Mouse (Mus musculus): Measurements from ENCODE around the gene Topbp1. TPM values are rescaled to one million over a fixed set of nuclear protein-coding genes. Genes with fewer than 3 reads are reported as not detected.
A peak's percentile ranks its signal among the peaks of the same experiment; 100 is the strongest.
"Not testable (repeated sequence)": the region's sequence is repeated elsewhere in the genome, so short reads cannot be mapped to it uniquely, and the experiment has no call there.

Gene Topbp1
- total RNA-seq, 2 experiments from 2014 or later = 20.2 to 21.0 TPM

DNA sequence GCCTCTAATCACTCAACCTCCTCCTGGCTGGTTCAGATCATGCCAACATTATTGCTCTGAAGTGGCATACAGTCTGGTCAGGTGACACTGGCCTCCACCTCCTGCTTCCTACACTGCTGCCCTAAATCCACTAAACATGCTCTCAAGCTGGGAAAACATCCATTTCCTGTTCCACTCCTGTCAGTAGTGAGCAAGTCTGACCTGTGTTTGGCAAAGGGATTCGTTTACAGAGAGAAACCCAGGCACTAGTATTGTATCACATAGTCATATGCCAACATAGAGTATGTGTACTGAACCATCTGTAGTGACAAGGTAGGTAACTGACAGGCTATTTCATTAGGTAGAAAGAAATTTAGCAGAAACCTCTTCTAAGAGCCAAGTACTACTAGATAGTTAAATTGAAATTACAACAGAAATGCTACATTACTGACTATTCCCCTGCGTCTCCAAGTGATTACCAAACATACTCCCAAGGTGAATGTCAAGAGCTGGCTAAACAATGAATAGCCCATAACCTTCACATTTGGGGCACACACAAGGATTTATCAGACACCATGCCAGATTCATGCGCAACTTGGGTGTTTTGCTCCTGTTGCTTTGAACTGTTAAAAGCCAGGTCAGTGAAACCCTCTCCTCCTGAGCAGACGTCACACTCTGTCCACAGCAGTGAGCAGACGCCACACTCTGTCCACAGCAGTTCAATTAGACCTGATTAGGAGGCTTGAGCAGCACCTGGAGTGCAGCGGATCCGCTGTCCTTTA lies 48.7 kb downstream of the Topbp1 start:
- not testable (repeated sequence) for DNase-seq

DNA sequence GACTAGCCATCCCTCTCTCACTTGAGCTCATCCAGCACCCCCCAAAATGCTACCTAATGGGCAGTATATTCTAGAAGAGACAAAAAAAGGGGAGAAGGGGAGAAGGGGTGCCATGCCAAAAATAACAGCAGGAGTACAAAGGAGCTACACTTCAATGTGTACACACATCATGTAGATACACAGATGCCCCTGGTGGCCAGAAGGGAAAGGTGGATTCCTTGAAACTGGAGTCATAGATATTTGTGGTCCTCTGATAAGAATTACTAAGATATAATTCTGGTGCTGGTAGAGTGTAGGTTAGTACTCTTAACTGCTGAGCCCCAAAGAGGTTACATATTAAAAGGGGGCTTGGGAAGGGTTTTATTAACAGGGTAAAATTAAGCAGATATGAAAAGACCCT lies 52.9 kb downstream of the Topbp1 start:
- DNase-seq = no peak

DNA sequence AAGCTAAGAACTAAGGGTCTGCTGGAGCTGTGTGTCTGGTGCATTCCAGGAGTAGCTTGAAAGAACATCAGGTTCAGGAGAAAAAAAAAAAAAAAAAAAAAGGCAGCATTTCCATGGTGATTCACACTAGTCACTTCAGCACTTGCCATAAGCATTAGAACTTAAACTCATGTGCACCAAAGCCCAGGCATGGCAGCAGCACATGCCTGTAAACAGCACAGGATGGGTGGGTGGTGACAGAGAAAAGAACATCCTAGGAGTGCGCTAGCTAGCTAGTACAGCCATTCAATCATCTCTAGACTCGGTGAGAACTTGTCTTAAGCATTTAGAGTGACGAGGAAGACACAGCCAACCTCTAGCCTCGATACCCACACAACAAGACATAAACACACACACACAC lies 53.5 kb downstream of the Topbp1 start:
- no peak for DNase-seq

DNA sequence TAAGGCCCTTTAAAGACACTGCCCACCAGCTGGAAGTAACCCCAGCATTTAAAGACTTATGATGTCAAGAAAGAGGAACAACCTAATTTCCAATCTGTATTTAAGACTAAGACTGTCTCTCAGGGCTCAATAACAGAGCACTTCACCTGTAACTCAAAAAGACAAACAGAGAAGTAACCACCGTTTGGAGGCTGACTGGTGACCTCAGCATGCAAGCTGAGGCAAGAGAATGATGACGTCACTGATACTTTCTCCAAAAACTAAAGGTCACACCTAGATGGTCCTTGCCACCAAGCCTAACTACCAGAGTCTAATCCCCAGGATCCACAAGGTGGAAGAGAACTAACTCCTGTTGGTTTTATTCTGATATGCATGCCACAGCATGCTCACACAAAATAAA lies 55.6 kb downstream of the Topbp1 start:
- DNase-seq = no peak

DNA sequence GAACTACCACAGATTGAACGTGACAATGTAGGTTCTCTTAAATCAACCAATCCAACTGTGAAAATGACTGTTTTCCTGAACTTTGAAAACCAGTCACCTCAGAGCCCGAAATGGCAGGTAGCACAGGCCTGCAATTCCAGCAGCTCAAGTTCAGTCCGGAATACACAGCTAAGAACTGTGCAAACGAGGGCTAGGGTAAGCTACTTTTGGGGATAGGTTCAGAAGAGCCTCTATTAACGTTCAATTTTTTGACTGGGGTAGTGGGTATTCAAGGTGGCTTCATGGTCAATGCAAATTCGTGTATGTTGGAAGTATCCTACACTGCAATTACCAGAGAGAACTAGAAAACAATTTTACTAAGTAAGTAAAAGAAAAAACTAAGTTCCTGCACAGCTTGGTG lies 58.1 kb downstream of the Topbp1 start:
- DNase-seq = no peak

DNA sequence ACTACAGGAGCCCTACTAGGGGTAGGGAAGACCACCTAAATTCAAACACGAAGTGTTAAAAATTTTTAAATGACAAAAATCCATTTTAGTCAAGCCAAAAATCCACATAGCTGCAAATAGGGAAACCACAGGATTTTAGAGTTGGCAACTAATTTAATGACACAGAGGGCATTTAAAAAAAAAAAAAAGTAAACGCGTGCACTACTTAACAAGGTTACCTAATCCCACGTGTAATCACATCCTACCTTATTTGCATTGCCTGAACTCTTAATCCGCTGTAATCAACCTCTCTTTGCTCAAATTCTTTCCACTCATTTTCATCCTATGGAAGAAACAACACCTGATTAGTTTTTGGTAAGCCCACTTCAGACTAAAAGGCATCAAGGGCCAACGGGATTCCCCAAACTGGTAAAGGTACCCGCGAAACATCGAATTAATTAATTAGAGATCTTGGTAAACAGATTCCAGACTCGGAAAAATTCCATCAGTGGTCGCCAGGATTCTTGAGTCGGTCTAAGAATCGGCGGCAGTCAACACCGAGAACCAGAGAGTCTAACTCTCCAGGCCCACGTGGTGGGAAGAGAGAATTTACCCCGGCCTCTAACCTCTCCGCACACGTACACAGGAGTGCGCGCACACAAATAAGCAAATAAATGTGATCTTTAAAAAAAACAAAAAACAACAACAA lies 58.9 kb downstream of the Topbp1 start:
- DNase-seq = no peak

DNA sequence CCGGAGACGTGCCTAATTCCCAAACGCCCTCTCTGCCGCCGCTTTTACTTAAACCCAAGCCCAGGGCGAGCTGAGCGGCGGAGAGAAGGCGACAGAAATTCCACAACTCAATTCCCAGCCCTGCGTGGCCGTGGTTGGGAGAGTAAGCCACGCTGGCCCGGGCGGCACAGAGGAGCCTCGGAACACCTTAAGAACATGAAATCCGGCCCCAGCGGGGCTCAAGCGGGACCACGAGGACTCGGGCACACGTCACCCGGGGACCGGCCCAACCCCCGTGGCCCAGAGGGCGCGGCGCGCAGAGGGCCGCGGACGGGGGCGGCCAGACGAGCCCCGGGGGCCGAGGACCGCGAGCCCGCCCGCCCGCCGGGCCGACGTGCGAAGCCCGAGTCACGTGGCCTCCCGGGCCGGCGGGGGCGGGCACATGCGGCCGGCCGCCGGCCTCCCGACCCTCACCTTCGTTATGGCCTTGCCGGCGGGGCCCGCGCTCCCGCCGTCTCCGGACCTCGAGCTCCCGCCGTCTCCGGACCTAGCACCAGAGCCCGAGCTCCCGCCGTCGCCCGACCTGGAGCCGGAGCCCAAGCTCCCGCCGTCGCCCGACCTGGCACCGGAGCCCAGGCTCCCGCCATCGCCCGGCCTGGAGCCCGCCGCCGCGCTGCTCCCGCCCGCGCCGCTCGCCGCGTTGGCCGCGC lies 59.7 kb downstream of the Topbp1 start:
- peak; percentile 39 to 50 for DNase-seq

DNA sequence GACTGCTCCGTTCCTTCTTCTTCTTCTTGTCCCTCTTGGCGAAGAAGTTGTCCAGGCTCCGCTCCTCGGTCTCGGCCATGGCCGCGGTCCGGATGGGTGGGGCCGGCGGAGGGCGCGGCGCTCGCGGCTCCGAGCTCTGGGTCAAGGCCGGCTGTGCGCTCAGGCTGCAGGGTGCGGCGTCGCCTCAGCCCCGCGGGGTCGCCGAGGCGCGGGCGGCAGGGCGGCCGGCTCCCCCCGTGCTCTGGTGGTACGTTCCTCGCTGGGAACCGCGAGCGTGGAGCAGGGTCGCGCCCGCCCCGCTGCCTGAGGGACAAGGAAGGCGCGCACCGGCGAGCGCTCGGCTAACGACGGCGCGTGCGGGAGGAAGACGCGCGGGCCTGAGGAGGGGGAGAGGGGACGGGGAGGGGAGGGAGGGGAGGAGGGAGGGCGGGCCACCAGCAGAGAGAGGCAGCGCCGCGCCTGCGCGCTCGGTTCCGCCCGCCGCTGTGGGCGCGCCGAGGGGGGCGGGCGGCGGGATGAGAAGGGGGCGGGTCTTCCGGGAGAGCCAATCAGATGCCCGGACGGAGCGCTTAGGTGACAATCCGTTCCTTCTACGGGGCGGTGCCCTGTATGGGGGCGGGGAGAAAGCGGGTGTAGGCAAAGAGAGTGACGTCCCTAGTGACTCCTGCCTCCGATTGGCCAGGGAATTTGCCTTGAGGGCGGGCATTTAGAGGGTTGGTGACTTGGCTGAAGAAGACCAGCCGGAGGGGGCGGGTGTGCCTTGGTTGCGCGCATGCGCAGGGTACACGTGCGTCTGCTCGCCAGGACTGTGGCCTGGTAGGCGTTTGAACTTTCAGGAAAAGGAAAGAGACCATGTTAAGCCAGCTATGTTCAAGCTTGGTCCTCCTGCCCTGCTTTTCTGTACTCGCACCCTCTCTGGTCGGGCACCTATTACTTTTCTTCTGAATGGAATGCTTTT lies 60.6 kb downstream of the Topbp1 start, which contains the start of gene Cdv3:
Cdv3 (minus strand) TSS at position 551 of the 958 bp plus-strand sequence.
- DNase-seq = peak; percentile 99

DNA sequence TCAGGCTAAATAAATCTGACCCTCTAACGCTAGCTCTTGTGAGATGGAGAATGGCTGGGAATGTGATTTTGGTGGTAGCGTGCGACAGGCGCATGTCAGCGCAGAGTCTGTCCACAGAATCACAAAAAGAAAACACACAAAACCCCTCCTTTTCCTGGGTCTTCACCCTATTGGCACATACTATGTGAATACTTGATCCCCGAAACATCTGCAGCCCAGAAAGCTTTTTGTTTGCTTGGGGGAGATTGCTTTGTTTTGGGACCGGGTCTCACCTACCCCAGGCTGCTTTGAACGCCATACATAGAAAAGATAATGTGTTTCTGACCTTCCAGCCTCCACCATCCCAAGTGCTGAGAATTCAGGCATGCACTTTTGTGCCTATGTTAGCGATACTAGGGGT lies 61.3 kb downstream of the Topbp1 start:
- no peak for DNase-seq

DNA sequence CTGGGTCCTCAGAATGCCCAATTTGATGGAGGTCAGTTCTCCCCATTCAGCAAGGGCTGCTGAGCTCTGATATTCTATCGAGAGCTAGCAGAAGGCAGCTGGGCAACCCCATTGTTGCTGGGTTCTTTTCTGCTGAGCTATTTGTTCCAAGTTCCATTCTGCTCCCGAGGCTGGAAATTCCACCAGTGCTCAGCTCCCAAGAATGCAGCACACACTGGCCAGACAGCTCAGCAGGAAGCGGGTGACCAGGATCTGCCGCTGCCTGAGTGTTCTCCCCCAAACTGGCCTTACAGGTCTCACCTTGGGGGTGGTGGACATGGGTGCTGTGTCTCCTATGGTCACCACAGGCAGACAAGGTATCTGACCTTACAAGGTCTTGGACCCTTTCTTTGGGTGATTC lies 64.9 kb downstream of the Topbp1 start:
- no peak for DNase-seq

DNA sequence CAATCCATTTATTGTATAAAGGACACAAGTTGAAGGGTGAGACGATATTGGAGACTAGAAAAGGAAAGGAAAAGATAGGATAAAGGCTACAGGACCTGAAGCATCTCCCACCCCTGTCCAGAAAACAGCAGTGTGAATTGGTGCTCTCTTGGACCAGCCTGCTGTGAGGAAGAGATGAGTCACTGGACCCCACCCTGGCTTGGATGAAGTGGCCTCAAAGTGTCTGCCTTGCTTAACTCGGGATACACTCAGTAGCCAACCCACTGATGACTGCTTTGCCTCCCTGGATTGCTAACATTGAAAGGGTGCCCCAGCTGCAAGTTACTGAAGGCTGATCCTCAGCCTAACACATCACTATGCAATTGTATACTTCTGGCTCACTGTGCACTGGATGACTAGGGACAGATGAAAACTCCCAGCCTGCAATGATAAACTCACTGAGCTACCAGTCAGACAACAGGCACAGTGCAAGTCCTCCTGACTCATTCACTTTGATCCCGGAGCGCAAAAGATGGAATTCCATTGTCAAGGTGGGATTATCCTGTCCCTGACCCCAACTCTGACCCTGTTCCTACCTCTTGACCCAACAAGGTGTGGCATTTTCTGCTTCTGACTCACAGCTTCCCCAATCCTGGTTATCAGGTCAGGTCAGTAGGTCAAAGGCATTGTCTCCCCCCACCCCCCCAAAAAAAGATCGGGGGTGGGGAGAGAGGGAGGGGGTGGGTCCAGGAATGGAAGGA lies 67.4 kb downstream of the Topbp1 start:
- no peak for DNase-seq

DNA sequence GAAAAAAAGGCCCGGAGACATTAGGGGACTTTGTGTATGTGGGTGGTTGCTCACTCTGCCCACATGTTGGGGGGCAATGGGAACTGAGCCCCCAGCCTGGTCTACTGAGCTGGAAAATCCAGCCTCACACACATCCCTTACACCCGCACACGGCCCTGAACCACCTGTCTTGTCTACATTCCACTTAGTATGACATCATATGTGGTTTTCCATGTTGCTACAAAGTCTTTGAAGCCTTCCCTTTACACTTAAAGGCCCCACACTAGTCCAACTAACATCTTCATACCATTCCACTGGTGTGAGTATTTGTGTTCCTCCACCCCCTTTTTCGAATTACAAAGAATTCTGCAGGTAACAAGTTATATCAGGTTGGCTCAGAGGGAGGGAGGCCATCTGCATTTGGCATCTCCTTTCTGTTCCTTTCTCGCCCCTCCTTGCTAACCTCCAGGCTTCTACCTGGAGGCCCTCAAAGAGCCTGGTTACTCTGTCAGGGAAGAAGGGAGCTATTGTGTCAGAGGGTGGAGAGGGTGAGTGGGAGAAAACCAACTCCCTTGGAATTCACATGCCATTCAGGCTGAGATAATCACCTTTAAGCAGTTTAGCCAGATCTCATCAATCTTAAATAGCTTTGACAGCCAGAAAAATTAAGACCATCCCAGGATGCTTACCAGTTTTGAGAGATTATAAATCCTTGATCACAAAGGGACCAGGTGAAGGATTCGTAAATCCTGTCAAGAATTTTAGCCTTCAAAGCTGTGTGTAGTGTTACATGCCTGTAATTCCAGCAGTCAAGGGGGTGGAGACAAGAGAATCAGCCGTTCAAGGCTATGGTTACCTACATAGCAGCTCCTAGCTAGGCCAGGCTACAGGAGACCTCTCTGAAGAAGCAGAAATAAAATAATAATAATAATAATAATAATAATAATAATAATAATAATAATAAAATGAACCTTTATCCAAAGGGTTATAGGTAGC lies 71.6 kb downstream of the Topbp1 start:
- DNase-seq = no peak

DNA sequence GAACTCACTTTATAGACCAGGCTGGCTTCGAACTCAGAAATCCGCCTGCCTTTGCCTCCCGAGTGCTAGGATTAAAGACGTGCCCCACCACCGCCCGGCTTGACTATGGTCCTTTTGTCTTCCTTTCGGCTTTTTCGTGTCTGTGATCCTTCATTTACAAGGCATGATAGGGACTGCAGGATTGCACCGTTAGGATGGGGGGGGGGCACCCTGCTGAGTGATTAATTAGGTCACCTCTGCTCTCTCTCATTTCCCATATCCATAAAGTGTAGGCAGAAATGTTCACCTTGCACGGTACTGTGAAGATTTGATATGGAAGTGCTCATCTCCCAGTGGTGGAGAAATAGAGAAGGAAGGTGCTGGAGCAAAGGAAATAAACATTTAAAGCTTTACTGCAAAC lies 73.7 kb downstream of the Topbp1 start:
- DNase-seq = no peak

DNA sequence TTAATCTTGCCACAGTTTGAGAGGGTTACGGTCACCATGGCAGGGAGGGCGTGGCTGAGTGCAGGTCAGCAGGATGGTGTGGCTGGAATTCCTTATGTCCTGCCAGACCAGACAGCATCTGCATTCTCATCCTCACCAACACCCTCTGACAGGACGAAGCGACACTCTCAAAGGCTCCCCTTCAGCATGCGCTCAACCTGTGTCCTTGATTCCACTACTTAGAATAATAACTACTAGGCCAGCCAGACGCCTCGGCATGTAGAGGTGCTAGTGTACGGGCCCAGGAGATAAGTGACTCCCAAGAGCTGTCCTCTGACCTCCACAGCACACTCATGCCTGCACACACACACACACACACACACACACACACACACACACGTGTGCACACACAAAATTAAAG lies 74.2 kb downstream of the Topbp1 start:
- DNase-seq = no peak

DNA sequence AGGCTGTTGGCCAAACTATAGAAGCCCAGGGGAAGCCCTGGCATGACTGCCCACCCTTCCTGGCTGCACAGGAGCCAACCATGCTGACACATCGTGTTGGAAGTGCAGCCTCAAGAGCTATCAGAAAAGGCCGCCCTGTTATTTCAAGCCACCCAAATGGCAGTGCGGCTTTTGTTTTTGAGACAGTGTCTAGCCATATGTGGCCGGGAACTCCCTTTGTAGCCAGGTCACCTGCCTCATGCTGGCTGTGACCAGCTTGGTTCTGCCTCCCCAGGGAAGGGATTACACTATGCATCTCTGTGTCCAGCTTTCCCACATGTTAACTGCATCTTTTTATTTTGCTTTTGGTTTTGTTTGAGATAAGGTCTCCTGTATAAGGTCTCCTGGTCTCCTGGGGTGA lies 75.6 kb downstream of the Topbp1 start:
- DNase-seq = no peak

DNA sequence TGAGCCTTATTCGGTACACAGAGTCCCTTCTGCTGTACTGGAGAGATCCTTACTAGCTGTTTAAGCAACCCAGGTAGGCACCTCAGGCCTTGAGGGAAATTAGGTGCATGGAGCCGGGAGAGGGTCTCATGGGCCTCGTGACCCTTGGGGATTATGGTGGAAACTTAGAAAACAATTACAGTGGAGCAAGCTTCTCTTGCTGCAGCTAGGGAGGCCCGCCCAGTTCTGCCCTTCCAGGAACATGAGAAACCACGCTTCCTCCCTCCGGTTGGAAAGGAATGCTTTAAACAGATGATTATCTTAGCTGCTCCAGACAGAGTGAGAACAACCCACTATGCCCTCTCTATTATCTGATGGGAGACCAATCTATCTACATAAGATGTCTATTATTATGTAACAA lies 78.0 kb downstream of the Topbp1 start:
- no peak for DNase-seq

DNA sequence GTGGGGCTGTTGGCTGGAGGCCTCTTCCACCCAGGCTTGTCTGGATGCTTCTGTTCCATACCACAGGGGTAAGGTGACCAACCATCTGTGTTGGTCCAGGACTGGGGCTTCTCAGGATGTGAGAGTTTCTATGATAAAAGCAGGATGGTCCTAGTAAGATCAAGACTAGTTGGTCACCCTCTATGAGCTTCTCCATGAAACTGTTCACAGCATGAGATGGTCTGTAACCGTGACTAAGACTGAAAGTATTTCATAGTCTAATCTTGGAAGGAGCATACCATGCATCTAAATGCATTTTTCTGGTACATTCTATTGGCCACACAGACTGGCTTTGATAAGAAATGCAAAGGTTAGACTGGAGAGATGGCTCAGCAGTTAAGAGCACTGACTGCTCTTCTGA lies 78.6 kb downstream of the Topbp1 start:
- no peak for DNase-seq

DNA sequence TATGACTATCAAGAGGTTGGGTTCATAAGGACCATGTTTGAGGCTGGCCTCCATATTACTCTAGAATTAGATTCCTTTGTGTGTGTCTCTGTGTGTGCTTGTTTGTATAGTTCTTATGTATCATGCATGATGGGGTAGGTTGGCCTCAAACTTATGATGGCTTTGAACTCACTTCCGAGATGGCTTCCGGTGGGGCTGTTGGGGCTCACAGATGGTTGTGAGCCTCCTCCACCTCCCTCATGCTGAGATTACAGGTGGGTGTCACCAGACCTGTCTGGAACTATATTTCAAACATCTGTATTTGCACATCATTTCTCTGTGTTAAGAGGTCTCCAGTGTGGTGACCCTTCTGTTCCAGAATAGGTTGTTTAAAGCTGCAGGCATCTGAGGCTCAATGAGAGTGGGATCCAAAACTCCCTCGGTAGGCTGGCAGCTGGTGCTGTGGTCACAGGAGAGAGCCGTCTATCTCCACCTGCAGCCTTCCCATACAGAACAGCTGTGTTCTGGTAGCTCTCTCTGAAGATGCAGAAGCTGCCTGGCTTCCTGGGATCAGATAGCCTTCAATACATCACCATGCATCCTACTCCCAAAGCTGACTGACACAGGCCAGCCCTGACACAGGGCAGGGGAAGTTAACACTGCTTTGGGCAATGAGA lies 79.3 kb downstream of the Topbp1 start:
- no peak for DNase-seq

DNA sequence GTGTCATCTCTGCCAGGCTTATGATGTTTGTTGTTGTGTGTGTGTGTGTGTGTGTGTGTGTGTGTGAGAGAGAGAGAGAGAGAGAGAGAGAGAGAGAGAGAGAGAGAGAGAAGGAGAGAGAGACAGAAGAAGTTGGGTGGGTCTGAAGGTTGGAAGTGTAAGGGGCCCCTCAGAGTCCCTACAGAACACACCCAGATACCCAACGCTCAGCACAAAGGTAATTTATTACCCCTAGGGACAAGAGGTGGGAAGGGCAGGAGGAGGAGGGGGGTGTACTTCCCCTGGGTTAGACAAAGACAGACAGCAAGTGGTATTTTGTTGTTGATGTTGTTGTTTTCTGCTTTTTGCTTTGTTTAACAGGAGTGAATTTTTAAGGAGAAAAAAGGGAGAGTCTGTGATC lies 80.6 kb downstream of the Topbp1 start:
- no peak for DNase-seq

DNA sequence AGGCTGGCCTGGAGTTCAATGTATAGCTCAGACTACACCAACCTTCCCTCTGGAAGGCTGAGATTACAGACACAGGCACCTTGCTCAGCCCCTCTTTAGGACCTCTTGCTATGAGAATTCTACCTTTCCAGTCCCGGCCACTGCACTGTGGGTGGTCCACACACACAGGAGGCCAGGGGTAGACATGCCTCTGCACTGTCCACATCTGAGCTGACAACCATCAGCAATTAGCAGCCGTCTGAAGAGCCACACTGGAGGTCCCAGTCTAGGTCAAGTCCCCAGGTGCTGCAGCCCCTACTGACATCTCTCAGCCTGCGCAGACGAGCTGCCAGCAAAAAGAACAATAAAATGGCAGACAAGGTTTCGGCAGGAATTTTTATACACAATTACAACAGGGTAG lies 81.6 kb downstream of the Topbp1 start:
- no peak for DNase-seq

Measured in layer of hippocampus, postnatal 36 days (tissue).